Mouse (Mus musculus) embryonic fibroblast, embryonic 13.5 days (primary cell): ENCODE measurements around the gene Fam129c.

Source experiments
- CTCF ChIP-seq: IDR thresholded peaks from 2 replicates; pipeline ENCODE4 v1.5.1; 2011; ENCODE audit warnings: mild to moderate bottlenecking, control low read depth, low read length, moderate library complexity, borderline replicate concordance; ENCODE audit not compliant: insufficient read depth
- POLR2A ChIP-seq: IDR thresholded peaks from 2 replicates; pipeline ENCODE4 v1.6.1; 2011; ENCODE audit warnings: low read depth, mild to moderate bottlenecking, control low read depth, low read length, moderate library complexity

DNA sequence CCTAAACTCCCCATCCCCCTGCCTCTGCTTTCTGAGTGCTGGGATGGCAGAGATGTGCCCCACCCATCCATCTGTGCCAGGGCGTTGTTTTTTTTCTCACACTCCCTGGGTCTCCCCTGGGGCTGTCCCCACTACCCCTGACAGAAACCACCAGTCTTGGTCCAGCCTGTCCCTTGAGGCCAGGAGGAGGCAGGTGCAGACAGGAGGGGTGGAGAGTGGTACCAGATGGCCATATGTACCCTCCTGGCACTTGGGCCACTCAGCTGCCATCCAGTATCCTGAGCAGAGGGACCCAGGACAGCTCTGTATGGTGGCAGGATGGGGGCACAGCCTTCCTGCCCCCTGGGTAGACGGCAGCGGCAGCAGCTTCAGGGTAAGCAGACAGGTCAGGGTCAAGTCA lies at the start of gene Fam129c:
- no peak for TF ChIP-seq CTCF
- no peak for TF ChIP-seq POLR2A
